Mouse (Mus musculus) heart, embryonic 14.5 days (tissue): ENCODE data around the gene Nrip1. TPM values are rescaled to one million over a fixed set of nuclear protein-coding genes. Genes with fewer than 3 reads are reported as not detected.

Source experiments
- ATAC-seq: fragments of 200-750 bp; cut with Nextera tagmentation; 2 replicates; pipeline ENCODE4 v1.8.0; 2017; ENCODE audit warnings: low read depth, moderate TSS enrichment; ENCODE audit not compliant: insufficient number of reproducible peaks, insufficient read depth, low FRiP score
- H3K27ac ChIP-seq, 2 experiments: fragments of 200-500 bp in 1 of 2; fragments of 300-500 bp in 1 of 2; sonication (generic) in 1 of 2; replicated peaks in 1 of 2; 2 replicates each; pipeline ENCODE4 v1.5.1; 2012 to 2014; ENCODE audit warnings: low read depth in 2 of 2, low read length in 2 of 2, control low read depth in 1 of 2, mild to moderate bottlenecking in 1 of 2, mixed read lengths in 1 of 2; ENCODE audit not compliant: control insufficient read depth in 1 of 2, insufficient read depth in 1 of 2
- H3K27me3 ChIP-seq: fragments of 300-500 bp; sonication (generic); 2 replicates; pipeline ENCODE4 v1.6.1; 2014; ENCODE audit warnings: mild to moderate bottlenecking, low read length, control low read depth; ENCODE audit not compliant: control insufficient read depth, insufficient read depth
- H3K36me3 ChIP-seq: fragments of 300-500 bp; sonication (generic); 2 replicates; pipeline ENCODE4 v1.6.1; 2014; ENCODE audit warnings: mild to moderate bottlenecking, control low read depth, low read length, mixed read lengths; ENCODE audit not compliant: control insufficient read depth, insufficient read depth
- H3K4me1 ChIP-seq, 2 experiments: fragments of 200-500 bp in 1 of 2; fragments of 300-500 bp in 1 of 2; sonication (generic) in 1 of 2; 2 replicates each; pipeline ENCODE4 v1.6.1; 2012 to 2014; ENCODE audit warnings: low read length in 2 of 2, control low read depth in 1 of 2, mixed read lengths in 1 of 2; ENCODE audit not compliant: control insufficient read depth in 2 of 2, insufficient read depth in 2 of 2
- H3K4me2 ChIP-seq: fragments of 300-500 bp; sonication (generic); 2 replicates; pipeline ENCODE4 v1.6.1; 2014; ENCODE audit warnings: mild to moderate bottlenecking, low read length
- H3K4me3 ChIP-seq, 2 experiments: fragments of 200-500 bp in 1 of 2; fragments of 300-500 bp in 1 of 2; sonication (generic) in 1 of 2; 2 replicates each; pipeline ENCODE4 v1.5.1; 2012 to 2014; ENCODE audit warnings: low read length in 2 of 2, mild to moderate bottlenecking in 2 of 2, control low read depth in 1 of 2, low read depth in 1 of 2, moderate library complexity in 1 of 2; ENCODE audit not compliant: control insufficient read depth in 1 of 2, insufficient read depth in 1 of 2
- H3K9ac ChIP-seq: fragments of 300-500 bp; sonication (generic); 2 replicates; pipeline ENCODE4 v1.6.1; 2014; ENCODE audit warnings: mild to moderate bottlenecking, low read length
- H3K9me3 ChIP-seq: fragments of 300-500 bp; sonication (generic); 2 replicates; pipeline ENCODE4 v1.6.1; 2016; ENCODE audit warnings: low read length, control low read depth; ENCODE audit not compliant: control insufficient read depth
- WGBS: fragments of 180-500 bp; shearing (Covaris S2); extraction: QIAGEN DNeasy Blood & Tissue Kit; methylation state at CpG from one replicate; pipeline ENCODE4 v1.1.7; 2014; 5-methylcytosine and 5-hydroxymethylcytosine counted together
- polyA plus RNA-seq: library from polyadenylated mRNA; unstranded; fragments of >200 nt; fragmentation: Nextera tagmentation; extraction: Ambion mirVana; gene quantifications from 2 replicates; pipeline ENCODE4 v1.2.1, GENCODE M21; 2014

The Nrip1 gene
- polyA plus RNA-seq, 1 experiment from 2014 or later: 20.8 TPM

DNA sequence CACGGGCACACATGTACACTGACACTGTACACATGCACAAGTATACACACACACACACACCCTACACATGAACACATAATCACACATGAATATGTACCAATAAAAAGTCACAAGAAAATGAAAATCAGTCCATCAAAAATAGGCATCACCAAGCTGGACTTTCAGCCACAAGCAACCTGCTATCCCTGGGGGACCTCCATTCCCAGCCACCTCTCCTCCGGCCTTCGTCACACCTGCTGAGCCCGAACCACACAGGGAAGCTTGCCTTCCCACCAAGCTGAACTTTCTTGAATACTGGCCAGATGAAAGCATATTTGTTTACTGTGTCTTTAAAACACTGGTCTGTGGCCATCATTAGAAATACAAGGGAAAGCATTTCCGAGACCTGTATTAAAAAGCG is 70.2 kb downstream of the Nrip1 start:
- no peak overlapping the region for H3K9ac ChIP-seq
- 90% methylated on average over 6 of the region's 6 CpGs for WGBS
- H3K4me2 ChIP-seq: no peak overlapping the region
- no peak overlapping the region for H3K4me3 ChIP-seq
- ATAC-seq: no peak
- peaks cover 0 to 2% of the 10 kb centered on the region in 2 experiments; a peak in 1 of 4 replicates for H3K4me1 ChIP-seq
- no peak overlapping the region for H3K27ac ChIP-seq
- H3K9me3 ChIP-seq: no peaks in the 10 kb centered on the region
- no peaks in the 10 kb centered on the region for H3K36me3 ChIP-seq
- no peaks in the 10 kb centered on the region for H3K27me3 ChIP-seq

DNA sequence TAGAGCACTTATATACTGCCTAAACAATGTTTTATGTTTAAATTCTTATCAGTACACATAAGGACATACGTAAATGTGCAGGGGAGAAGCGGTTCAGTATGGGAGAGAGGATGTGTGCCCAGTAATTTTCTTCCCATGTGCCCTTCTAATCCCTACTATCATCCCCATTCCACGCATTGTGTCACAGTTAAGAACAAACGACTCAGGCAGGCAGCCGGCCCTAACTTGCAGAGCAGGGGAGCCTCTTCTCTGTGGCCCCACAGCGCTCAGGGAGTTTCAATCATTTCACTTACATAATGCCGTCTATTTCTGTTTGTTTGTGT is 71.9 kb downstream of the Nrip1 start:
- Histone ChIP-seq H3K4me3 (no peak overlapping the region), H3K27me3 (no peaks in the 10 kb centered on the region), H3K36me3 (no peaks in the 10 kb centered on the region), H3K27ac (no peak overlapping the region), H3K9me3 (no peaks in the 10 kb centered on the region), H3K4me2 (no peak overlapping the region), H3K9ac (no peak overlapping the region), H3K4me1 (peaks cover 2 to 7% of the 10 kb centered on the region in 2 experiments; a peak in 1 of 4 replicates)
- 69% methylated on average over 7 of the region's 7 CpGs for WGBS
- no peak for ATAC-seq

DNA sequence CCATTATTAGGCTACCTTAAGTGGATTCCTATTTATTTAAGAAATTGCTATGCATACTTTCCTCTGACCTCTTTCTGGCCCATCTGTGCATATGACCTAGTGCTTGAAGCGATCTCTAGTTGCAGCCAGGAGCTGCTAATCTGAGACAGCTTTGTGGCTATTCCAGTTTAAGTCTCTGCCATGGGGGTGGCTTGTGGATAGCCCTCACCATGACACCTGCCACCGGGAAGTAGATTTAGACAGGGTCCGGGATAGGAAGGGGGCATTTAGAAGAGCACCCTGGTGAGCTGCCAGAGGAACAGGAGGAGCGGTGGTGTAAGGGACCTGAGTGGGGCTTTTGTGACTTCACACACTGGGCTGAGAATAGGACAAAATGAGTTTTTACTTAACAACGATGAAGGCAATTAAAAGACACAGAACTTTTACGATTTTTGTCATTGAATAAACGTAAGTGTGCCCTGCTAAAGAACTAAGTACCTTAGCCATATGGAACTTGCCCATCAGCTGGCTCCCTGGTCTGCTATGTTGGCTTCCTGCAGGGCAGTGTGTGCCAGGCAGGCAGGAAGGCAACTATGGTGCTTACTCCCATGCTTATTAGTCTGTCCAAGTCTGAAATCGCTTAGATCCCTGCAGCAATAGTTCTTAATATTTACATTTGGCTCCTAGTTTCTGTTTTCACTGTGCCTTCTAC is 72.4 kb downstream of the Nrip1 start:
- Histone ChIP-seq H3K4me2 (no peak overlapping the region), H3K9ac (no peak overlapping the region), H3K9me3 (no peaks in the 10 kb centered on the region), H3K4me3 (no peak overlapping the region), H3K36me3 (no peaks in the 10 kb centered on the region), H3K4me1 (peaks cover 2 to 7% of the 10 kb centered on the region in 2 experiments; a peak in 1 of 4 replicates), H3K27ac (no peak overlapping the region), H3K27me3 (no peaks in the 10 kb centered on the region)
- no peak for ATAC-seq
- 82% methylated on average over 8 of the region's 8 CpGs for WGBS

DNA sequence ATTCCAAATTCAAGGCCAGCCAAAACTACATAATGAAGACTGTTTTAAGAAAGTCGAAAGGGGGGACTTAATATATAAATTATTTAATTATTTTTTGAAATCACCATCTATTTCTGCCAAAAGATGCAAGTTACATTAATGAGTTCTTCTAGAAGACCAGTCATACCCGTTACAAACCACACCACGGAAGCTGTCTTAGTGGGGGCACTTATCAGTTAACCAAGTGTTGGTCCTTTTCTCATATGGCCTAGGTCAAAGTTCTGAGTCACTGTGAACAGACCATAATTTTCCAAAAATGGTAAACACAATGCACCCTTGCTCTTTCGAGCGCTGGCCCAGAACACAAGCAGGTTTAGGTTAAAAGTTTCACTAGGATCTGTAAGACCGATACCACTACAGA is 73.2 kb downstream of the Nrip1 start:
- H3K9me3 ChIP-seq: no peaks in the 10 kb centered on the region
- no peaks in the 10 kb centered on the region for H3K27me3 ChIP-seq
- no peak overlapping the region for H3K4me2 ChIP-seq
- H3K4me1 ChIP-seq: peaks cover 2 to 9% of the 10 kb centered on the region in 2 experiments; a peak in 1 of 4 replicates
- WGBS: 90% methylated on average over 6 of the region's 6 CpGs
- H3K4me3 ChIP-seq: no peak overlapping the region
- no peak overlapping the region for H3K27ac ChIP-seq
- H3K9ac ChIP-seq: no peak overlapping the region
- no peaks in the 10 kb centered on the region for H3K36me3 ChIP-seq
- ATAC-seq: no peak

DNA sequence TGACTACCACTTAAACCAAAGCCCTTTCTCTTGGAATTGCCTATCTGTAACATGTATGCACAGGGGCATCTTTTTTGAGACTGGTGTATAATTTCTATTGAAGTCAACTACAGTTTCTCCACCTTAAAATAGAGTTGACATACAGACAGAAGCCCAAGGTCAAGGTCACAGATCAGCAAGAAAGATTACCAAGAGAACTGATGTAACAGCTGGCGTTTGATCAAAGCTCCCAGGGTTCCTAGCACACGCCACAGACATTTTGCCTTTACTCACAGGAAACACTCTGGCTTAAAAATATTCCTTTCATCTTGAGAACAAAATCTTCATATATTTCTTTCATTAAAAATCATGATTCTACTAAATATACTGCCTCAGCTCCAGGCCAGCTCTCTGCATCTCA is 74.1 kb downstream of the Nrip1 start:
- 55% methylated on average over 2 of the region's 2 CpGs for WGBS
- Histone ChIP-seq H3K9ac (no peak overlapping the region), H3K4me3 (no peak overlapping the region), H3K4me1 (peaks cover 7 to 13% of the 10 kb centered on the region in 2 experiments), H3K4me2 (no peak overlapping the region), H3K9me3 (no peaks in the 10 kb centered on the region), H3K27ac (no peak overlapping the region), H3K36me3 (peaks cover under 1% of the 10 kb centered on the region; the same call in 1 of the 2 replicates), H3K27me3 (no peaks in the 10 kb centered on the region)
- ATAC-seq: no peak

DNA sequence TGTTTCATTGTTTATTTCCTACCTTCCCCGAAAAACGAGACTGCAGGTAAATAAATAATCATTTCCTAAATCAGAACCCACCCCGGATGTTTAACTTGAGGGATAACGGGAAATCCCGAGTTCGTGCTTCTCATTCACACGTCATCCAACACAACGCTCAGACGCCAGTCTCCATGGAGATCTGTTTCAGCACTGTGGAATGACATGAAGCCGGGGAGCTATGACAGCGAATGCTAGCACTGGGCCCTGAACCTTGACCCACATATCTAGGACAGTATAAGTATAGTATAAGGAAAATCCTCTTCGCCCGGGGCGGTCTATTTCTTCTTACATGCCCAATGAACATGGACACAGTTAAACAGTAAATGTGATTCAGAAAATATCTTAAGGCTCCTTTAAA is 78.3 kb downstream of the Nrip1 start:
- WGBS: 69% methylated on average over 14 of the region's 14 CpGs
- Histone ChIP-seq H3K36me3 (peaks cover 41% of the 10 kb centered on the region), H3K9me3 (no peaks in the 10 kb centered on the region), H3K4me1 (peaks cover 18 to 28% of the 10 kb centered on the region in 2 experiments), H3K27ac (no peak overlapping the region), H3K9ac (no peak overlapping the region), H3K4me2 (no peak overlapping the region), H3K27me3 (no peaks in the 10 kb centered on the region), H3K4me3 (no peak overlapping the region)
- ATAC-seq: no peak

DNA sequence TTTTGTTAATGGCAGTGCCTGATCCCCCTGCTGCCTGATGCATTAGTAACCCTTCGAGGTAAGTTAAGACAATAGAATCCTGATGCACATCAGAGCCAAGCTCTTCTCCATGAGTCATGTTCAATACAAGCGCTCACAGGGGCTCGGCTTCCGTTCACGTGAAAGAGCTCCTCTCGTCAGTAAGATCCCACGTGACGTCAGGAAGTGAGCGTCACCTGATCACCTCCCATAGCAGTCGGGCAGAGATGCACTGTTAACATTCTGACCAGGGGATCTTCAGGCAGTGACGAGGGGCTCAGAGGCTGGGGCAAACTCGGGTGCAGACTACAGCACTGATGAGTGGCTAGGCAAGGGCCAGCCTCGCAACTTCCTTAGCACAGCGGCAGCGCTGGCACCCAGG is 79.1 kb downstream of the Nrip1 start:
- peak overlapping the region; percentile 19 to 68; a peak in 3 of 4 replicates for H3K27ac ChIP-seq
- H3K27me3 ChIP-seq: no peaks in the 10 kb centered on the region
- H3K4me1 ChIP-seq: peaks cover 18 to 28% of the 10 kb centered on the region in 2 experiments
- no peak overlapping the region; the same call in 1 of the 2 replicates for H3K9ac ChIP-seq
- ATAC-seq: peak; percentile 54; the same call in 1 of the 2 replicates
- peaks cover 48% of the 10 kb centered on the region for H3K36me3 ChIP-seq
- no peaks in the 10 kb centered on the region for H3K9me3 ChIP-seq
- 69% methylated on average over 15 of the region's 15 CpGs for WGBS
- H3K4me3 ChIP-seq: no peak overlapping the region
- no peak overlapping the region for H3K4me2 ChIP-seq
